Mouse (Mus musculus): ENCODE results near the gene Psd. TPM values are rescaled to one million over a fixed set of nuclear protein-coding genes. Genes with fewer than 3 reads are reported as not detected.

Psd gene
- polyA plus RNA-seq, 1 experiment from 2014 or later = 69.0 TPM

GRCm38 (mm10) chr19:46307781-46308180 lies 19.2 kb downstream of the Psd start:
- no peak for ATAC-seq
- Histone ChIP-seq H3K9ac (replicated peaks) (no peak overlapping the region), H3K4me2 (replicated peaks) (no peak overlapping the region), H3K9me3 (no peaks in the 10 kb centered on the region), H3K27ac (no peak overlapping the region), H3K4me1 (replicated peaks) (peaks cover 31% of the 10 kb centered on the region), H3K4me3 (replicated peaks) (no peak overlapping the region), H3K27me3 (peaks cover 54% of the 10 kb centered on the region), H3K36me3 (peaks cover 23% of the 10 kb centered on the region)
- WGBS = 79% methylated on average over 16 of the region's 16 CpGs

GRCm38 (mm10) chr19:46306751-46307289 lies 20.1 kb downstream of the Psd start:
- Histone ChIP-seq H3K36me3 (peaks cover 15% of the 10 kb centered on the region), H3K27me3 (peaks cover 50% of the 10 kb centered on the region), H3K9me3 (no peaks in the 10 kb centered on the region), H3K4me1 (replicated peaks) (peaks cover 31% of the 10 kb centered on the region), H3K27ac (no peak overlapping the region), H3K4me2 (replicated peaks) (no peak overlapping the region), H3K4me3 (replicated peaks) (no peak overlapping the region), H3K9ac (replicated peaks) (no peak overlapping the region)
- WGBS = 91% methylated on average over 9 of the region's 9 CpGs
- no peak for ATAC-seq

GRCm38 (mm10) chr19:46306268-46306610 lies 20.7 kb downstream of the Psd start:
- Histone ChIP-seq H3K27me3 (peaks cover 50% of the 10 kb centered on the region), H3K27ac (no peak overlapping the region), H3K36me3 (peaks cover 9% of the 10 kb centered on the region; the same call in 1 of the 2 replicates), H3K9me3 (no peaks in the 10 kb centered on the region), H3K4me3 (replicated peaks) (peak overlapping the region; percentile 43), H3K4me1 (replicated peaks) (peaks cover 31% of the 10 kb centered on the region), H3K4me2 (replicated peaks) (peak overlapping the region; percentile 88), H3K9ac (replicated peaks) (peak overlapping the region; percentile 57; the same call in 1 of the 2 replicates)
- ATAC-seq = no peak
- 50% methylated on average over 5 of the region's 5 CpGs for WGBS

GRCm38 (mm10) chr19:46305432-46306267 lies 21.3 kb downstream of the Psd start:
- Histone ChIP-seq H3K27me3 (peaks cover 52% of the 10 kb centered on the region), H3K4me2 (replicated peaks) (peak overlapping the region; percentile 88), H3K36me3 (0 out of 2 replicates have a peak, but pooled peaks cover 3% of the 10 kb centered on the region), H3K9ac (replicated peaks) (peak overlapping the region; percentile 57), H3K4me1 (replicated peaks) (peaks cover 31% of the 10 kb centered on the region), H3K4me3 (replicated peaks) (peak overlapping the region; percentile 43), H3K9me3 (no peaks in the 10 kb centered on the region), H3K27ac (no peak overlapping the region)
- peak; percentile 25 for ATAC-seq
- WGBS = under 1% methylated on average over 43 of the region's 43 CpGs

GRCm38 (mm10) chr19:46304908-46305333 lies 22.0 kb downstream of the Psd start:
- under 1% methylated on average over 34 of the region's 34 CpGs for WGBS
- H3K4me1 ChIP-seq (replicated peaks) = peaks cover 31% of the 10 kb centered on the region
- H3K9ac ChIP-seq (replicated peaks) = peak overlapping the region; percentile 57
- H3K9me3 ChIP-seq = no peaks in the 10 kb centered on the region
- no peak overlapping the region for H3K27ac ChIP-seq
- H3K36me3 ChIP-seq = no peaks in the 10 kb centered on the region
- ATAC-seq = peak; percentile 42
- H3K27me3 ChIP-seq = peaks cover 52% of the 10 kb centered on the region
- H3K4me3 ChIP-seq (replicated peaks) = peak overlapping the region; percentile 43
- H3K4me2 ChIP-seq (replicated peaks) = peak overlapping the region; percentile 88

- Histone ChIP-seq H3K27ac (peak within 1 kb of the TSS; percentile 47; the same call in 1 of the 2 replicates), H3K9me3 (no peaks in the 10 kb centered on the region), H3K4me3 (replicated peaks) (peak within 1 kb of the TSS; percentile 43), H3K9ac (replicated peaks) (peak within 1 kb of the TSS; percentile 57), H3K27me3 (peaks cover 49% of the 10 kb centered on the region), H3K36me3 (no peaks in the 10 kb centered on the region), H3K4me1 (replicated peaks) (peaks cover 29% of the 10 kb centered on the region), H3K4me2 (replicated peaks) (peak within 1 kb of the TSS; percentile 88)
- peak; percentile 74 for ATAC-seq
- under 1% methylated on average over 39 of the region's 39 CpGs for WGBS
These were observed 22.6 kb downstream of the Psd start, which contains the start of gene Nfkb2 for GRCm38 (mm10) chr19:46304216-46304841. TSS of gene Nfkb2 (plus strand) at chr19:46304320.

GRCm38 (mm10) chr19:46303251-46304215 lies 23.4 kb downstream of the Psd start:
- no peak for ATAC-seq
- Histone ChIP-seq H3K36me3 (no peaks in the 10 kb centered on the region), H3K9me3 (no peaks in the 10 kb centered on the region), H3K4me2 (replicated peaks) (peak overlapping the region; percentile 88), H3K27me3 (peaks cover 45% of the 10 kb centered on the region), H3K4me1 (replicated peaks) (peaks cover 22% of the 10 kb centered on the region), H3K9ac (replicated peaks) (no peak overlapping the region), H3K27ac (no peak overlapping the region), H3K4me3 (replicated peaks) (peak overlapping the region; percentile 43)
- WGBS = 58% methylated on average over 18 of the region's 18 CpGs

DNA sequence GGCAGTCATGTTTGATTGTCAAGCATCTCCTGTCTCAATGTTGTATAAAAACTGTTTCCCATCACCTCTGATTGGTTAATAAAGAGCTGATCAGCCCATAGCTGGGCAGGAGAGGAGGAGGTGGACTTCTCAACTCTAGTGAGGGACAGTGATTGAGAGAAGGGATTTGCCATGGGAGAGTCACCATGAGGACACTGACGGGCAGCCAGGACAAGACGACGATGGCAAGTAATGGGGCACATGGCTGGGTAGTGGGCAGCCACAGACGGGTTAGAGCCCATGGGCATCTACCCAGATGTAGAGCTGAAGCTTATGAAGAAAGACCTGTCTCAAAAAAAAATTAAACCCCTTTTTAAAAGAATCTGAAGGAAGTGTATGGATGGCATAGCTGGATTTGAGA lies 24.4 kb downstream of the Psd start:
- no peaks in the 10 kb centered on the region for H3K9me3 ChIP-seq
- no peak overlapping the region for H3K4me2 ChIP-seq (replicated peaks)
- WGBS = 87% methylated on average over 4 of the region's 4 CpGs
- peaks cover 21% of the 10 kb centered on the region for H3K4me1 ChIP-seq (replicated peaks)
- no peak overlapping the region for H3K27ac ChIP-seq
- H3K27me3 ChIP-seq = peaks cover 36% of the 10 kb centered on the region
- no peak for ATAC-seq
- no peak overlapping the region for H3K4me3 ChIP-seq (replicated peaks)
- no peak overlapping the region for H3K9ac ChIP-seq (replicated peaks)
- no peaks in the 10 kb centered on the region for H3K36me3 ChIP-seq

GRCm38 (mm10) chr19:46300294-46301045 lies 26.5 kb downstream of the Psd start:
- no peaks in the 10 kb centered on the region for H3K36me3 ChIP-seq
- no peak overlapping the region for H3K9ac ChIP-seq (replicated peaks)
- ATAC-seq = no peak
- H3K27me3 ChIP-seq = peaks cover 16% of the 10 kb centered on the region
- H3K9me3 ChIP-seq = no peaks in the 10 kb centered on the region
- H3K4me2 ChIP-seq (replicated peaks) = no peak overlapping the region
- H3K27ac ChIP-seq = no peak overlapping the region
- peaks cover 14% of the 10 kb centered on the region for H3K4me1 ChIP-seq (replicated peaks)
- 35% methylated on average over 8 of the region's 8 CpGs for WGBS
- no peak overlapping the region for H3K4me3 ChIP-seq (replicated peaks)

GRCm38 (mm10) chr19:46296938-46297337 lies 30.0 kb downstream of the Psd start:
- Histone ChIP-seq H3K4me3 (replicated peaks) (no peak overlapping the region), H3K4me1 (replicated peaks) (no peaks in the 10 kb centered on the region), H3K27me3 (peaks cover 4% of the 10 kb centered on the region; the same call in 1 of the 2 replicates), H3K27ac (no peak overlapping the region), H3K36me3 (no peaks in the 10 kb centered on the region), H3K9ac (replicated peaks) (no peak overlapping the region), H3K9me3 (no peaks in the 10 kb centered on the region), H3K4me2 (replicated peaks) (no peak overlapping the region)
- 73% methylated on average over 4 of the region's 4 CpGs for WGBS
- no peak for ATAC-seq
